Mouse (Mus musculus): ENCODE data around the gene Gm9195. TPM values are rescaled to one million over a fixed set of nuclear protein-coding genes. Genes with fewer than 3 reads are reported as not detected.
A peak's percentile ranks its signal among the peaks of the same experiment; 100 is the strongest.

The Gm9195 gene
- polyA plus RNA-seq (2014; fragmentation: Nextera tagmentation; extraction: Ambion mirVana) = not detected in 2 replicates

- no peak within 1 kb of the TSS for H3K4me3 ChIP-seq (replicated peaks; ENCODE audit: low read depth, low read length)
- ATAC-seq (ENCODE audit: low FRiP score, low TSS enrichment) (no peak), DNase-seq (no peak)
- H3K27ac ChIP-seq (replicated peaks; ENCODE audit: low read depth, low read length) = no peak within 1 kb of the TSS
- H3K9ac ChIP-seq (replicated peaks; ENCODE audit: low read length) = no peak within 1 kb of the TSS
- no peak within 1 kb of the TSS for H3K4me2 ChIP-seq (ENCODE audit: low read length)
- no peaks in the 10 kb centered on the region for H3K4me1 ChIP-seq (ENCODE audit: control insufficient read depth, insufficient read depth, low read length)
- no peaks in the 10 kb centered on the region for H3K27me3 ChIP-seq (ENCODE audit: control insufficient read depth, insufficient read depth, low read length)
- WGBS = 83% methylated on average over 5 of the region's 5 CpGs
- no peaks in the 10 kb centered on the region for H3K9me3 ChIP-seq (ENCODE audit: control insufficient read depth, low read length)
- no peaks in the 10 kb centered on the region for H3K36me3 ChIP-seq (ENCODE audit: control insufficient read depth, insufficient read depth, low read length)
Measured at GRCm38 (mm10) chr14:72491738-72492137, at the start of gene Gm9195. Gene Gm9195, minus strand, starts transcription at chr14:72491838.

- no peak for DNase-seq
- Histone ChIP-seq H3K27me3 (ENCODE audit: control insufficient read depth, insufficient read depth, low read length) (peaks cover 14% of the 10 kb centered on the region; the same call in 1 of the 2 replicates), H3K9me3 (ENCODE audit: control insufficient read depth, low read length) (no peaks in the 10 kb centered on the region), H3K9ac (replicated peaks; ENCODE audit: low read length) (no peak overlapping the region), H3K4me2 (ENCODE audit: low read length) (no peak overlapping the region), H3K27ac (replicated peaks; ENCODE audit: low read depth, low read length) (no peak overlapping the region), H3K36me3 (ENCODE audit: control insufficient read depth, insufficient read depth, low read length) (peaks cover 24% of the 10 kb centered on the region), H3K4me3 (replicated peaks; ENCODE audit: low read depth, low read length) (no peak overlapping the region), H3K4me1 (ENCODE audit: control insufficient read depth, insufficient read depth, low read length) (no peaks in the 10 kb centered on the region)
- 90% methylated on average over 5 of the region's 5 CpGs for WGBS
- ATAC-seq (ENCODE audit: low FRiP score, low TSS enrichment) = no peak
Measured at GRCm38 (mm10) chr14:72536392-72537017, 44.9 kb upstream of the Gm9195 start.

GRCm38 (mm10) chr14:72533862-72534261 lies 42.2 kb upstream of the Gm9195 start:
- H3K27me3 ChIP-seq (ENCODE audit: control insufficient read depth, insufficient read depth, low read length) = peaks cover 22% of the 10 kb centered on the region; the same call in 1 of the 2 replicates
- no peak overlapping the region for H3K27ac ChIP-seq (replicated peaks; ENCODE audit: low read depth, low read length)
- 79% methylated on average over 7 of the region's 7 CpGs for WGBS
- no peak overlapping the region for H3K4me3 ChIP-seq (replicated peaks; ENCODE audit: low read depth, low read length)
- H3K9ac ChIP-seq (replicated peaks; ENCODE audit: low read length) = no peak overlapping the region
- no peaks in the 10 kb centered on the region for H3K9me3 ChIP-seq (ENCODE audit: control insufficient read depth, low read length)
- ATAC-seq (ENCODE audit: low FRiP score, low TSS enrichment) (no peak), DNase-seq (no peak)
- H3K4me2 ChIP-seq (ENCODE audit: low read length) = no peak overlapping the region
- H3K4me1 ChIP-seq (ENCODE audit: control insufficient read depth, insufficient read depth, low read length) = no peaks in the 10 kb centered on the region
- peaks cover under 1% of the 10 kb centered on the region for H3K36me3 ChIP-seq (ENCODE audit: control insufficient read depth, insufficient read depth, low read length)

DNA sequence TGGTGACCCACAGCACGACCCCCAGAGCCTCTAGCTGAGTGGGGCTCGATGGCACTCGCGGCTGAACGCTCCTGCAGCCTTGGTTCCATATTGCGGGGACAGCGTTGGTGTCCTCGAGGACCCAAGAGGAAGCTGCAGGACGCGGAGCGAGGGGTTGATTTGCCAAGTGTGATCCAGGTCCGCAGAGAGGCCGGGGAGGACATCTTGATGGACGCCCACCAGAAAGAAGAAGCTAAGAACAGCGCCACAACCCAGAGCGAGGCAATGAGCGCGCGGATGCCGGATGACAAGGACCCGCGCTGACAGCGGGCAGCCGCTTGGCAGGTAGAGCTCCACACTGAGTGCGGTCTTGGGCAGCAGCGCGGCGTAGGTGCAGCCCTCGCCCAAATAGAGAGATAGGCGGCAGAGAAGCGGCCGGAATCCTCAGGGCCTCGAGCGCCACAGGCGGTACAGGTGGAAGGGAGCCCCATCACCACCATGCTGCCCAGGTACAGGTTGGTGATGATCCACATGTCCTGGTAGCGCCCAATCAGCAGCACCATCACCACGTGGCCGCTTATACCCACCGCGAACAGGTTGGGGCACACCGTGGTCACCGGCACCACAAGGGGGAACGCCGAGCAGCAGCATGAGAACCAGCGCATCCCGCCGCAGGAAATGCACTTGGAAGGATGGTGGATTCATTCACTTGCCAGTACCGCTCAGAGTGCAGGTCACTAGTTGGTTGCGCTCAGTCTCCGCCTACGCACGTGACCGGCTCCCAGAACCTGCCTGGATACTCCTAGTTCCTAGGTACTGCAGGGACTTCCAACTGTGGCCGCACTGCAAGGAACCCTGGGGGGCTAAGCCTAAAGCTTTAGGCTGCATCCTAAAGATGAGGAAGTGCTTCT lies 40.6 kb upstream of the Gm9195 start:
- peak; percentile 83 for ATAC-seq (ENCODE audit: low FRiP score, low TSS enrichment)
- H3K4me2 ChIP-seq (ENCODE audit: low read length) = peak overlapping the region; percentile 90
- H3K27ac ChIP-seq (replicated peaks; ENCODE audit: low read depth, low read length) = no peak overlapping the region

DNA sequence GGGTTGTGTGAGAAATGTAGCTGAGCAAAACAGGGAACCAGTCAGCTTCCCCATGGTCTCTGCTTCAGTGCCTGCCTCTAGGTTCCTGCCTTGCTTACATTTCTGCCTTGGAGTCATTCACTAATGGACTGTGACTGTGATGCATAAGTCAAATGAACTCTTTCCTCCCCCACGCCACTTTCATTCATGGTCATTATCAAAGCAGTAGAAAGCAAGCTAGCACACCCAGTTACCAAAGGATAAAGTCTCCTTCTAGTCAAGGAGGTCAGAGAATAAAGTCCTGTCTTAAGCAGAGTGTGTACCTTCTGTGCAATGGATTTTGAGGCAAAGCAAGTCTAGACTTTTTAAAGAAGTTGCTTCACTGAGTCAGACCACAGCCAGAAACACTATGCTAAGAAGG lies 35.5 kb upstream of the Gm9195 start:
- WGBS = 58% methylated on average over 1 of the region's 1 CpGs
- H3K4me1 ChIP-seq (ENCODE audit: control insufficient read depth, insufficient read depth, low read length) = no peaks in the 10 kb centered on the region
- ATAC-seq (ENCODE audit: low FRiP score, low TSS enrichment) = no peak

More for the DNA sequence above, 40.6 kb upstream of the Gm9195 start:
- no peaks in the 10 kb centered on the region for H3K9me3 ChIP-seq (ENCODE audit: control insufficient read depth, low read length)
- H3K4me1 ChIP-seq (ENCODE audit: control insufficient read depth, insufficient read depth, low read length) = no peaks in the 10 kb centered on the region
- peaks cover 22% of the 10 kb centered on the region; the same call in 1 of the 2 replicates for H3K27me3 ChIP-seq (ENCODE audit: control insufficient read depth, insufficient read depth, low read length)
- 3% methylated on average over 54 of the region's 54 CpGs for WGBS
- no peaks in the 10 kb centered on the region for H3K36me3 ChIP-seq (ENCODE audit: control insufficient read depth, insufficient read depth, low read length)
- peak overlapping the region; percentile 41 for H3K9ac ChIP-seq (replicated peaks; ENCODE audit: low read length)
- H3K4me3 ChIP-seq (replicated peaks; ENCODE audit: low read depth, low read length) = peak overlapping the region; percentile 49
- DNase-seq = peak; percentile 69

GRCm38 (mm10) chr14:72519561-72519960 lies 27.9 kb upstream of the Gm9195 start:
- ATAC-seq (ENCODE audit: low FRiP score, low TSS enrichment) (no peak), DNase-seq (no peak)
- Histone ChIP-seq H3K4me2 (ENCODE audit: low read length) (no peak overlapping the region), H3K36me3 (ENCODE audit: control insufficient read depth, insufficient read depth, low read length) (no peaks in the 10 kb centered on the region), H3K4me1 (ENCODE audit: control insufficient read depth, insufficient read depth, low read length) (no peaks in the 10 kb centered on the region), H3K27ac (replicated peaks; ENCODE audit: low read depth, low read length) (no peak overlapping the region), H3K4me3 (replicated peaks; ENCODE audit: low read depth, low read length) (no peak overlapping the region), H3K9ac (replicated peaks; ENCODE audit: low read length) (no peak overlapping the region), H3K9me3 (ENCODE audit: control insufficient read depth, low read length) (no peaks in the 10 kb centered on the region), H3K27me3 (ENCODE audit: control insufficient read depth, insufficient read depth, low read length) (no peaks in the 10 kb centered on the region)
- WGBS = 61% methylated on average over 2 of the region's 2 CpGs

More for the DNA sequence above, 35.5 kb upstream of the Gm9195 start:
- Histone ChIP-seq H3K9ac (replicated peaks; ENCODE audit: low read length) (no peak overlapping the region), H3K27ac (replicated peaks; ENCODE audit: low read depth, low read length) (no peak overlapping the region), H3K4me3 (replicated peaks; ENCODE audit: low read depth, low read length) (no peak overlapping the region), H3K4me2 (ENCODE audit: low read length) (no peak overlapping the region), H3K9me3 (ENCODE audit: control insufficient read depth, low read length) (no peaks in the 10 kb centered on the region), H3K36me3 (ENCODE audit: control insufficient read depth, insufficient read depth, low read length) (no peaks in the 10 kb centered on the region), H3K27me3 (ENCODE audit: control insufficient read depth, insufficient read depth, low read length) (peaks cover 13% of the 10 kb centered on the region; the same call in 1 of the 2 replicates)
- DNase-seq = no peak

GRCm38 (mm10) chr14:72518786-72519185 lies 27.1 kb upstream of the Gm9195 start:
- Histone ChIP-seq H3K27ac (replicated peaks; ENCODE audit: low read depth, low read length) (no peak overlapping the region), H3K27me3 (ENCODE audit: control insufficient read depth, insufficient read depth, low read length) (no peaks in the 10 kb centered on the region), H3K4me3 (replicated peaks; ENCODE audit: low read depth, low read length) (no peak overlapping the region), H3K36me3 (ENCODE audit: control insufficient read depth, insufficient read depth, low read length) (no peaks in the 10 kb centered on the region), H3K9me3 (ENCODE audit: control insufficient read depth, low read length) (no peaks in the 10 kb centered on the region), H3K4me1 (ENCODE audit: control insufficient read depth, insufficient read depth, low read length) (no peaks in the 10 kb centered on the region), H3K9ac (replicated peaks; ENCODE audit: low read length) (no peak overlapping the region), H3K4me2 (ENCODE audit: low read length) (no peak overlapping the region)
- DNase-seq = no peak
- WGBS = 86% methylated on average over 6 of the region's 6 CpGs
- ATAC-seq (ENCODE audit: low FRiP score, low TSS enrichment) = no peak

- DNase-seq = peak; percentile 84
- Histone ChIP-seq H3K9ac (replicated peaks; ENCODE audit: low read length) (no peak overlapping the region), H3K9me3 (ENCODE audit: control insufficient read depth, low read length) (no peaks in the 10 kb centered on the region), H3K36me3 (ENCODE audit: control insufficient read depth, insufficient read depth, low read length) (no peaks in the 10 kb centered on the region), H3K27me3 (ENCODE audit: control insufficient read depth, insufficient read depth, low read length) (no peaks in the 10 kb centered on the region), H3K4me1 (ENCODE audit: control insufficient read depth, insufficient read depth, low read length) (no peaks in the 10 kb centered on the region), H3K4me3 (replicated peaks; ENCODE audit: low read depth, low read length) (no peak overlapping the region), H3K4me2 (ENCODE audit: low read length) (no peak overlapping the region), H3K27ac (replicated peaks; ENCODE audit: low read depth, low read length) (no peak overlapping the region)
- 26% methylated on average over 5 of the region's 5 CpGs for WGBS
- ATAC-seq (ENCODE audit: low FRiP score, low TSS enrichment) = peak; percentile 50; the same call in 1 of the 2 replicates
Measured at GRCm38 (mm10) chr14:72516376-72516775, 24.7 kb upstream of the Gm9195 start.

Data from midbrain, embryonic 14.5 days (tissue).